Mouse (Mus musculus) colon, adult 2 months (tissue): ENCODE results near the gene Gm3182. TPM values are rescaled to one million over a fixed set of nuclear protein-coding genes. Genes with fewer than 3 reads are reported as not detected.

Experiments
- polyA plus RNA-seq: library from polyadenylated mRNA; depleted of rRNA; stranded (reverse); fragments of >200 nt; gene quantifications from 2 replicates; pipeline ENCODE4 v1.2.3, GENCODE M21; 2012; rRNA removed

Gene Gm3182
- not detected in 2 replicates for polyA plus RNA-seq

GRCm38 (mm10) chr14:4481445-4481844, at the start of gene Gm3182:
Gm3182 (plus strand) TSS chr14:4481745.

Other genes starting within 250 kb of the Gm3182 start
- not detected in 2 replicates for gene Gm3138, start 232.1 kb upstream of the Gm3182 start, polyA plus RNA-seq
- gene Gm3149, start 164.5 kb upstream of the Gm3182 start, polyA plus RNA-seq, result not detected in 2 replicates
- gene 2610042L04Rik, start 147.0 kb upstream of the Gm3182 start, polyA plus RNA-seq, result not detected in 2 replicates
- gene Gm3159, start 84.2 kb upstream of the Gm3182 start, polyA plus RNA-seq, result not detected in 2 replicates
- gene Gm3164, start 66.3 kb upstream of the Gm3182 start, polyA plus RNA-seq, result not detected in 2 replicates
- not detected in 2 replicates for gene Gm3173, start 50.8 kb upstream of the Gm3182 start, polyA plus RNA-seq
- not detected in 2 replicates for gene Gm3047, start 73.7 kb downstream of the Gm3182 start, polyA plus RNA-seq
- not detected in 2 replicates for gene Gm8159, start 150.6 kb downstream of the Gm3182 start, polyA plus RNA-seq
- not detected in 2 replicates for gene Gm3239, start 182.4 kb downstream of the Gm3182 start, polyA plus RNA-seq
- not detected in 2 replicates for gene Gm7876, start 227.5 kb downstream of the Gm3182 start, polyA plus RNA-seq
- 0.28 TPM in 1 of 2 replicates, not detected in the other for gene Gm3252, start 245.0 kb downstream of the Gm3182 start, polyA plus RNA-seq